Mouse (Mus musculus) midbrain, embryonic 11.5 days (tissue): ENCODE data around the gene Dazl. TPM values are rescaled to one million over a fixed set of nuclear protein-coding genes. Genes with fewer than 3 reads are reported as not detected.
"Not testable (repeated sequence)": the region's sequence is repeated elsewhere in the genome, so short reads cannot be mapped to it uniquely, and the experiment has no call there.

Experiments used
- ATAC-seq: fragments of 200-750 bp; cut with Nextera tagmentation; 2 replicates; pipeline ENCODE4 v1.8.0; 2017; ENCODE audit warnings: moderate TSS enrichment, moderate library complexity; ENCODE audit not compliant: low FRiP score
- DNase-seq: peaks from one replicate; pipeline ENCODE4 v3.0.0; 2015; ENCODE audit warnings: low spot score; ENCODE audit errors: missing footprints
- H3K27ac ChIP-seq: fragments of 300-500 bp; sonication (generic); 2 replicates; pipeline ENCODE4 v1.5.1; 2014; ENCODE audit warnings: low read depth, low read length
- H3K27me3 ChIP-seq: fragments of 300-500 bp; sonication (generic); 2 replicates; pipeline ENCODE4 v1.6.1; 2014; ENCODE audit warnings: mild to moderate bottlenecking, low read length, moderate library complexity, mixed read lengths; ENCODE audit not compliant: control insufficient read depth, insufficient read depth
- H3K36me3 ChIP-seq: fragments of 300-500 bp; sonication (generic); 2 replicates; pipeline ENCODE4 v1.6.1; 2014; ENCODE audit warnings: mild to moderate bottlenecking, low read length, moderate library complexity, mixed read lengths; ENCODE audit not compliant: control insufficient read depth, insufficient read depth
- H3K4me1 ChIP-seq: fragments of 300-500 bp; sonication (generic); 2 replicates; pipeline ENCODE4 v1.6.1; 2014; ENCODE audit warnings: low read length; ENCODE audit not compliant: control insufficient read depth, insufficient read depth
- H3K4me2 ChIP-seq: fragments of 300-500 bp; sonication (generic); 2 replicates; pipeline ENCODE4 v1.6.1; 2014; ENCODE audit warnings: mild to moderate bottlenecking, moderate library complexity
- H3K4me3 ChIP-seq: fragments of 300-500 bp; sonication (generic); 2 replicates; pipeline ENCODE4 v1.5.1; 2014; ENCODE audit warnings: low read depth, low read length
- H3K9ac ChIP-seq: fragments of 300-500 bp; sonication (generic); 2 replicates; pipeline ENCODE4 v1.6.1; 2014; ENCODE audit warnings: low read length
- H3K9me3 ChIP-seq: fragments of 300-500 bp; sonication (generic); 2 replicates; pipeline ENCODE4 v1.6.1; 2016; ENCODE audit warnings: low read length; ENCODE audit not compliant: control insufficient read depth
- WGBS: fragments of 180-500 bp; shearing (Covaris S2); extraction: QIAGEN DNeasy Blood & Tissue Kit; methylation state at CpG from one replicate; pipeline ENCODE4 v1.1.7; 2014; 5-methylcytosine and 5-hydroxymethylcytosine counted together
- polyA plus RNA-seq: library from polyadenylated mRNA; unstranded; fragments of >200 nt; fragmentation: Nextera tagmentation; extraction: Ambion mirVana; gene quantifications from 2 replicates; pipeline ENCODE4 v1.2.1, GENCODE M21; 2014

Dazl gene
- polyA plus RNA-seq, 1 experiment from 2014 or later, result not detected

GRCm38 (mm10) chr17:50298821-50299220 is 5.4 kb upstream of the Dazl start:
- no peak overlapping the region for H3K9ac ChIP-seq
- no peaks in the 10 kb centered on the region for H3K36me3 ChIP-seq
- no peak for DNase-seq
- H3K27me3 ChIP-seq, result no peaks in the 10 kb centered on the region
- no peaks in the 10 kb centered on the region for H3K4me1 ChIP-seq
- WGBS, result 87% methylated on average over 7 of the region's 7 CpGs
- no peak overlapping the region for H3K4me2 ChIP-seq
- no peak overlapping the region for H3K4me3 ChIP-seq
- H3K27ac ChIP-seq, result no peak overlapping the region
- ATAC-seq, result no peak
- H3K9me3 ChIP-seq, result peaks cover 2% of the 10 kb centered on the region; the same call in 1 of the 2 replicates

GRCm38 (mm10) chr17:50294726-50295125 is 1.3 kb upstream of the Dazl start:
- 82% methylated on average over 12 of the region's 12 CpGs for WGBS
- ATAC-seq (no peak), DNase-seq (no peak)
- Histone ChIP-seq H3K4me3 (no peak overlapping the region), H3K27ac (no peak overlapping the region), H3K9me3 (peaks cover 10% of the 10 kb centered on the region), H3K4me2 (no peak overlapping the region), H3K36me3 (no peaks in the 10 kb centered on the region), H3K9ac (no peak overlapping the region), H3K4me1 (no peaks in the 10 kb centered on the region), H3K27me3 (no peaks in the 10 kb centered on the region)

- Histone ChIP-seq H3K9me3 (peaks cover 10% of the 10 kb centered on the region), H3K4me1 (no peaks in the 10 kb centered on the region), H3K9ac (peak overlapping the region; percentile 35), H3K4me2 (peak overlapping the region; percentile 48), H3K27me3 (no peaks in the 10 kb centered on the region), H3K27ac (no peak overlapping the region), H3K4me3 (peak overlapping the region; percentile 32), H3K36me3 (no peaks in the 10 kb centered on the region)
- 6% methylated on average over 47 of the region's 57 CpGs for WGBS
- peak; percentile 96 for ATAC-seq
- peak; percentile 98 for DNase-seq
These were observed 720 bp downstream of the Dazl start for GRCm38 (mm10) chr17:50292661-50293171.

- Histone ChIP-seq H3K27me3 (no peaks in the 10 kb centered on the region), H3K4me1 (no peaks in the 10 kb centered on the region), H3K9ac (no peak overlapping the region), H3K27ac (no peak overlapping the region), H3K4me3 (no peak overlapping the region), H3K4me2 (no peak overlapping the region), H3K36me3 (no peaks in the 10 kb centered on the region), H3K9me3 (peaks cover 10% of the 10 kb centered on the region)
- ATAC-seq (no peak), DNase-seq (peak; percentile 87)
- WGBS, result 29% methylated on average over 3 of the region's 3 CpGs
These were observed 1.8 kb downstream of the Dazl start for GRCm38 (mm10) chr17:50291485-50292200.

- ATAC-seq (no peak), DNase-seq (no peak)
- no peaks in the 10 kb centered on the region for H3K36me3 ChIP-seq
- no peak overlapping the region for H3K4me3 ChIP-seq
- 76% methylated on average over 6 of the region's 6 CpGs for WGBS
- H3K4me1 ChIP-seq, result no peaks in the 10 kb centered on the region
- H3K27me3 ChIP-seq, result no peaks in the 10 kb centered on the region
- no peak overlapping the region for H3K27ac ChIP-seq
- no peaks in the 10 kb centered on the region for H3K9me3 ChIP-seq
- H3K4me2 ChIP-seq, result no peak overlapping the region
- no peak overlapping the region for H3K9ac ChIP-seq
These were observed 8.6 kb downstream of the Dazl start for GRCm38 (mm10) chr17:50284845-50285244.

- H3K27me3 ChIP-seq, ATAC-seq, H3K4me3 ChIP-seq, H3K9me3 ChIP-seq, H3K4me1 ChIP-seq, H3K4me2 ChIP-seq, DNase-seq, H3K9ac ChIP-seq, H3K27ac ChIP-seq, H3K36me3 ChIP-seq: not testable (repeated sequence)
- 88% methylated on average over 4 of the region's 4 CpGs for WGBS
These were observed 31.8 kb downstream of the Dazl start for GRCm38 (mm10) chr17:50261615-50262014.

- Histone ChIP-seq H3K9ac (no peak overlapping the region), H3K27ac (no peak overlapping the region), H3K36me3 (no peaks in the 10 kb centered on the region), H3K27me3 (no peaks in the 10 kb centered on the region), H3K4me2 (no peak overlapping the region), H3K4me1 (no peaks in the 10 kb centered on the region), H3K4me3 (no peak overlapping the region), H3K9me3 (no peaks in the 10 kb centered on the region)
- WGBS, result 88% methylated on average over 6 of the region's 6 CpGs
- ATAC-seq (no peak), DNase-seq (no peak)
These were observed 32.6 kb downstream of the Dazl start for GRCm38 (mm10) chr17:50260856-50261255.

- H3K9ac ChIP-seq, result no peak overlapping the region
- no peaks in the 10 kb centered on the region for H3K36me3 ChIP-seq
- no peak overlapping the region for H3K4me3 ChIP-seq
- no peak for ATAC-seq
- no peaks in the 10 kb centered on the region for H3K9me3 ChIP-seq
- peak; percentile 78 for DNase-seq
- WGBS, result 80% methylated on average over 6 of the region's 6 CpGs
- H3K4me1 ChIP-seq, result no peaks in the 10 kb centered on the region
- no peak overlapping the region for H3K4me2 ChIP-seq
- H3K27ac ChIP-seq, result no peak overlapping the region
- H3K27me3 ChIP-seq, result no peaks in the 10 kb centered on the region
These were observed 46.8 kb downstream of the Dazl start for GRCm38 (mm10) chr17:50246605-50247004.

GRCm38 (mm10) chr17:50244675-50245074 is 48.8 kb downstream of the Dazl start:
- H3K9me3 ChIP-seq, result no peaks in the 10 kb centered on the region
- H3K36me3 ChIP-seq, result no peaks in the 10 kb centered on the region
- 78% methylated on average over 4 of the region's 4 CpGs for WGBS
- DNase-seq, result no peak
- no peak overlapping the region for H3K9ac ChIP-seq
- H3K27me3 ChIP-seq, result no peaks in the 10 kb centered on the region
- no peak for ATAC-seq
- H3K4me2 ChIP-seq, result no peak overlapping the region
- H3K4me3 ChIP-seq, result no peak overlapping the region
- H3K4me1 ChIP-seq, result no peaks in the 10 kb centered on the region
- H3K27ac ChIP-seq, result no peak overlapping the region
